Mouse (Mus musculus) heart, postnatal 0 days (tissue): ENCODE results near the gene Gm9964.

Experiments used
- CTCF ChIP-seq: IDR thresholded peaks from 2 replicates; pipeline ENCODE4 v1.5.1; 2016; ENCODE audit warnings: antibody characterized with exemption, control low read depth, low read depth
- EP300 ChIP-seq: IDR thresholded peaks from 2 replicates; pipeline ENCODE4 v1.6.1; 2016; ENCODE audit warnings: antibody characterized with exemption, low read depth

GRCm38 (mm10) chr11:79336722-79337267 is 40.1 kb upstream of the Gm9964 start:
- TF ChIP-seq CTCF (peak; percentile 28; the same call in 1 of the 2 replicates), EP300 (no peak)
